Mouse (Mus musculus) liver, embryonic 14.5 days (tissue): ENCODE data around the gene Serpinb2.

Experiments
- CTCF ChIP-seq: IDR thresholded peaks from 2 replicates; pipeline ENCODE4 v1.5.1; 2016; ENCODE audit warnings: antibody characterized with exemption, low read depth, control low read depth
- EP300 ChIP-seq: IDR thresholded peaks from 2 replicates; pipeline ENCODE4 v1.6.1; 2016; ENCODE audit warnings: antibody characterized with exemption, low read depth

DNA sequence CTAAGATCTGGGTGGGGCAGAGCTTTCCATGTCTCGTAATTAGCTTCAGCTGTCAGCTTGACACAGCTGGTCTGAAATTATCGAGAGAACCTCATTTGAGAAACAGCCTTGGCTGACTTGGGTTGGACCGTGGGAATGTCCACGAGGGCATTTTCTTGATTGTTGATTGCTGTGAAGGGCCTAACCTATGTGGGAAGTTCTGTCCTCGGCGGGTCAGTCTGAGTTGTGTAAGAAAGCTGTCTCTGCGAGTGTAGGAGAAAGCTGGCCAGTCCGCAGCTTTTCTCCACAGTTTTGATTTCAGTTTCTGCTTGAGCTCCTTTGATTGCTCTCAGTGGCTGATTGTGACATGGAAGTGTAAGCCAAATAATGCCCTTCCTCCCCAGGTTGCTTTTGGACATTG, 21.6 kb upstream of the Serpinb2 start:
- no peak for TF ChIP-seq CTCF
- no peak for TF ChIP-seq EP300
